Mouse (Mus musculus) spleen, adult 18-20 months (tissue): ENCODE results near the gene Tada2b.
A peak's percentile ranks its signal among the peaks of the same experiment; 100 is the strongest.

ENCODE experiments used
- DNase-seq, 2 experiments: peaks; one replicate each; pipeline ENCODE4 v3.0.0; 2022; ENCODE audit warnings: mixed read lengths in 2 of 2

The Tada2b gene

GRCm38 (mm10) chr5:36479735-36480134 lies 4.3 kb downstream of the Tada2b start:
- DNase-seq = no peak

- no peak for DNase-seq
Observed at GRCm38 (mm10) chr5:36478540-36479420, 5.3 kb downstream of the Tada2b start.

- no peak for DNase-seq
Observed at GRCm38 (mm10) chr5:36477486-36477885, 6.6 kb downstream of the Tada2b start.

- peak; percentile 52 to 72 for DNase-seq
Observed at GRCm38 (mm10) chr5:36474283-36474682, 9.8 kb downstream of the Tada2b start.

- DNase-seq = no peak
Observed at GRCm38 (mm10) chr5:36472876-36473655, 11.0 kb downstream of the Tada2b start.

- no peak for DNase-seq
Observed at GRCm38 (mm10) chr5:36471206-36471605, 12.9 kb downstream of the Tada2b start.

GRCm38 (mm10) chr5:36465889-36466288 lies 18.2 kb downstream of the Tada2b start:
- DNase-seq = no peak

GRCm38 (mm10) chr5:36464709-36465661 lies 19.1 kb downstream of the Tada2b start, which contains the start of gene Grpel1:
Grpel1 (plus strand) TSS chr5:36464998.
- DNase-seq = peak; percentile 93 to 97

GRCm38 (mm10) chr5:36463391-36463790 lies 20.7 kb downstream of the Tada2b start:
- no peak for DNase-seq

- peak; percentile 67 to 91 for DNase-seq
Observed at GRCm38 (mm10) chr5:36462810-36463209, 21.3 kb downstream of the Tada2b start.

- no peak for DNase-seq
Observed at GRCm38 (mm10) chr5:36461231-36461630, 22.9 kb downstream of the Tada2b start.

- no peak for DNase-seq
Observed at GRCm38 (mm10) chr5:36460712-36461111, 23.4 kb downstream of the Tada2b start.

GRCm38 (mm10) chr5:36458926-36459325 lies 25.2 kb downstream of the Tada2b start:
- peak; percentile 15 to 68 for DNase-seq

GRCm38 (mm10) chr5:36457706-36458105 lies 26.4 kb downstream of the Tada2b start:
- DNase-seq = no peak

- peak in 1 of 2 experiments; percentile 23 for DNase-seq
Observed at GRCm38 (mm10) chr5:36452821-36453220, 31.3 kb downstream of the Tada2b start.

- DNase-seq = no peak
Observed at GRCm38 (mm10) chr5:36451872-36452389, 32.2 kb downstream of the Tada2b start.

- no peak for DNase-seq
Observed at GRCm38 (mm10) chr5:36451119-36451518, 33.0 kb downstream of the Tada2b start.

- DNase-seq = no peak
Observed at GRCm38 (mm10) chr5:36449710-36450358, 34.3 kb downstream of the Tada2b start.

GRCm38 (mm10) chr5:36447872-36448271 lies 36.2 kb downstream of the Tada2b start:
- no peak for DNase-seq

GRCm38 (mm10) chr5:36446166-36446890 lies 37.8 kb downstream of the Tada2b start:
- no peak for DNase-seq

GRCm38 (mm10) chr5:36445028-36445427 lies 39.1 kb downstream of the Tada2b start:
- DNase-seq = no peak
